Mouse (Mus musculus): ENCODE results near the gene Lhpp.

- no peak for TF ChIP-seq POLR2A (IDR thresholded peaks at IDR 0.05; ENCODE audit: low read depth, low read length)
- TF ChIP-seq CTCF (conservative IDR thresholded peaks at IDR 0.05; ENCODE audit: insufficient read depth, insufficient read length, low read depth, low read length), result no peak
Observed at GRCm38 (mm10) chr7:132690716-132691472, 80.5 kb downstream of the Lhpp start.
